Mouse (Mus musculus): ENCODE measurements around the gene Olfr206.
"Not testable (repeated sequence)": the region's sequence is repeated elsewhere in the genome, so short reads cannot be mapped to it uniquely, and the experiment has no call there.

Gene Olfr206

DNA sequence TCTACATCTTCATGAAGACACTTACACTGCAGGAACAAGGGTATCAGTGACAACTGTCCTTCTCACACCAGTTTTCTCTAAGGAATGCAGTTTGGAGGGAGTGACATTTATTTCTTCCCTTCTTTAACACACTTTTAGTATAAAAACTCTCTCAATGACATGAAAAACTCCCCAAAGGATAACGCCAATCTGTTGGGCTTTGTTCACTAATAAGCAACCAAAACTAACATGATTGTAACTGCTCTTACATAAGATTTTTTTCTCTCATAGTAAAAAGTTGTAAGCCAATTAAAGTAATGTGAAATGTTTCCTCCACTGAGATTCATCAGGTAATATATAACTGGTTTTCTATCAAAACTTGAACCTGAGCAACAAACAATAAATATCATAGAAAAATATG is at the start of gene Olfr206:
TSS of gene Olfr206 (minus strand) at position 101 of the 400 bp plus-strand sequence.
- DNase-seq (ENCODE audit: extremely low spot score): no peak

DNA sequence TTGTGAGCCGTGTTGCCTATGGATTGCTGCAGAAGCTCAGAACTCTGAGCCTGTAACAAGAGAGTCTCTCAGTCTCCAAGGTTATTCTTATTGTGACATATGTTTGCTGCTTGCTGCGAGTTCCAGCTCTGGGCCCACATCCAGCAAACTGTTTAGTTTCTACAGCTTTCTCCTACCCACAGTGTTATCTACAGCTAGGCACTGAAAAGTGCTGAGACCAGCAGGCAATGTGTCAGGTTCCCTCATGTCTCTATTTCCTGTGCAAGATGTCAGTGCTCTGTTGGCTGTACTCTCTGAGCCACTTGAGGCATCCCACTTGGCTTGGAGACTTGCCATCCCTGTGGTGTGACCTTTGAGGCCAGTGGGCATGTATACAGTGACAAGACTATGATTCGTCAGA is 44.3 kb upstream of the Olfr206 start:
- no peak for DNase-seq (ENCODE audit: extremely low spot score)

- no peak for DNase-seq (ENCODE audit: extremely low spot score)
Measured at GRCm38 (mm10) chr16:59363893-59364292, 14.8 kb upstream of the Olfr206 start, which contains the start of gene Olfr209. Gene Olfr209 (minus strand): TSS chr16:59363993.

DNA sequence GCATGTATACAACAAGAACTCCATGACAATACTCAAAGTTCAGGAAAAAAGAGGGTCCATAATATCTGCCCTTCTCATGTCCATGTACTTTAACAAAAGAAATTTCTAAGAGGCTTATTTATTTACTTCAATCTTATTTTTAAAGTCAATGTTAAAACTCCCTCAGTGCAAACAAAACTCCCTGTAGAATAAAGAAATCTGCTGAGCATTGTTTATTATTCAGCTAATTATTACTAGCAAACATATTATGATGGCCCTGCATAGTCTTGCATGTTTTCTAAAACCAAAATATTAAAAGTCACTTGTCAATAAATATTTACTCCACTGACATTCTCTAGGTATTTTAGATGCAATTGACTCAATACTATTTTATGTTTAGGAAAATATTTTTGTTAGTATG is 18.0 kb downstream of the Olfr206 start, which contains the start of gene Olfr205:
TSS of gene Olfr205 (minus strand) at position 101 of the 400 bp plus-strand sequence.
- DNase-seq (ENCODE audit: extremely low spot score): no peak

DNA sequence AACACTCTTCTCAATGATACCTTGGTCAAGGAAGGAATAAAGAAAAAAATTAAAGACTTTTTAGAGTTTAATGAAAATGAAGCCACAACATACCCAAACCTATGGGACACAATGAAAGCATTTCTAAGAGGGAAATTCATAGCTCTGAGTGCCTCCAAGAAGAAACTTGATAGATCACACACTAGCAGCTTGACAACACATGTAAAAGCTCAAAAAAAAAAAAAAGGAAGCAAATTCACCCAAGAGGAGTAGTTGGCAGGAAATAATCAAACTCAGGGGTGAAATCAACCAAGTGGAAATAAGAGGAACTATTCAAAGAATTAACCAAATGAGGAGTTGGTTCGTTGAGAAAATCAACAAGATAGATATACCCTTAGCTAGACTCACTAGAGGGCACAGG is 25.8 kb downstream of the Olfr206 start:
- not testable (repeated sequence) for DNase-seq (ENCODE audit: extremely low spot score)

DNA sequence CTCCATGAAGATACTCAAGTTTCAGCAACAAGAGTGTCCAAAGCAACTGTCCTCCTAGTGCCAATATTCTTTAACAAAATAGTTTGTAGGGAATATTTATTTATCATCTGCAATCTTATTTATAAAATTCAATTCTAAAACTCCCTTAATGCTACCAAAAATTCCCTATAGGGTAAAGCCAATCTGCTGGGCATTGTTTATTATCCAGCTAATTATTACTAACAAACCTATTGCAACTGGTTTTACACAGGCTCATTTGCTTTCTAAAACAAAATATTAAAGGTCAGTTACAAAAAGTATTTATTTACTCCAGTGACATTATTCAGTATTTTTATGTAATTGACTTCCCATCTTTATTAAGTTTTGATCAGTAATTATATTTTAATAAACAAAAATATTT is 30.9 kb downstream of the Olfr206 start, which contains the start of gene Olfr204:
TSS of gene Olfr204 (minus strand) at position 101 of the 400 bp plus-strand sequence.
- DNase-seq (ENCODE audit: extremely low spot score): no peak

- no peak for DNase-seq (ENCODE audit: extremely low spot score)
Measured at GRCm38 (mm10) chr16:59298581-59298980, 50.5 kb downstream of the Olfr206 start, which contains the start of gene Olfr203. Gene Olfr203 (plus strand): TSS chr16:59298881.
